Mouse (Mus musculus) heart, postnatal 0 days (tissue): ENCODE results near the gene Ccl12.

Experiments used
- CTCF ChIP-seq: IDR thresholded peaks from 2 replicates; pipeline ENCODE4 v1.5.1; 2016; ENCODE audit warnings: antibody characterized with exemption, control low read depth, low read depth
- EP300 ChIP-seq: IDR thresholded peaks from 2 replicates; pipeline ENCODE4 v1.6.1; 2016; ENCODE audit warnings: antibody characterized with exemption, low read depth

- TF ChIP-seq CTCF = no peak
- no peak for TF ChIP-seq EP300
Observed at GRCm38 (mm10) chr11:82062226-82062625, 39.4 kb upstream of the Ccl12 start.
